Mouse (Mus musculus) mesoderm, embryonic 11.5 days (tissue): ENCODE measurements around the gene Arl5c.
"Not testable (repeated sequence)": the region's sequence is repeated elsewhere in the genome, so short reads cannot be mapped to it uniquely, and the experiment has no call there.

Experiments used
- DNase-seq: peaks from one replicate; pipeline ENCODE4 v3.0.0-alpha.2; 2012; ENCODE audit warnings: low read depth, low spot score

Gene Arl5c

DNA sequence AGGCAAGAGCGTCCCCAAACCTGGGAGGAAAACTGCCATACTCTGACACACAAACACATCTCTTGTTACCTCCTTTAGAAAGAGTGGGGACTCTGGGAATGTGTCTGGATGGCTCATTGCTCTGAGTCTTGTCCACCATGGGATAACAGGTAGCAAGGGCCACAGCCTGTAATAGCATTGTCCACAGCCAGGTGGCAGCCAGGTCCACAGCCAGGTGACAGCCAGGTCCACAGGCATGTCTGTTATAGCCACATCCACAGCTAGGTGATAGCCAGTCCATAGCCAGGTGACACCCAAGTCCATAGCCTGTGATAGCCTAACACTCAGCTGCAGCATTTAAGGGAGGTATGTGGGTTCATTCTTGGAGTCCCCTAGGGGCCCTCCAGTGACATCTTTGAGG, 35.1 kb downstream of the Arl5c start:
- DNase-seq = no peak

DNA sequence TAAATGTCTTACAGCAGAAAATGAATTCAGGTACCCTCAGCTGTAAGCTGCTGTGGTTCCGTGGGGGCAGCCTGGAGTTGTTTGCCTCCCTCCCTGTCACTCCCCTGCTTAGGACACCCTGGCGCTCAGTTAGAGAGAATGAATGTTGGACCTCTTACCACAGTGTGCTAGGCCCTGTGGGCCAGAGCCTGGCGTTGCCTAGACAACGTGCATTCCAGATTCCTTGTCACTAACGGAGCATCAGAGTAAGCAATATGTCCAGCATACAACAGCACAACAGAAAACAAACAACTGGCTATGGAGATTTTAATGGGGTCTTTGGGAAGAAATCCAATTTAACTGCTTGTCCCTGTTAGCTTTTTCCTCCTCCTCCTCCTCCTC, 36.7 kb downstream of the Arl5c start:
- no peak for DNase-seq

DNA sequence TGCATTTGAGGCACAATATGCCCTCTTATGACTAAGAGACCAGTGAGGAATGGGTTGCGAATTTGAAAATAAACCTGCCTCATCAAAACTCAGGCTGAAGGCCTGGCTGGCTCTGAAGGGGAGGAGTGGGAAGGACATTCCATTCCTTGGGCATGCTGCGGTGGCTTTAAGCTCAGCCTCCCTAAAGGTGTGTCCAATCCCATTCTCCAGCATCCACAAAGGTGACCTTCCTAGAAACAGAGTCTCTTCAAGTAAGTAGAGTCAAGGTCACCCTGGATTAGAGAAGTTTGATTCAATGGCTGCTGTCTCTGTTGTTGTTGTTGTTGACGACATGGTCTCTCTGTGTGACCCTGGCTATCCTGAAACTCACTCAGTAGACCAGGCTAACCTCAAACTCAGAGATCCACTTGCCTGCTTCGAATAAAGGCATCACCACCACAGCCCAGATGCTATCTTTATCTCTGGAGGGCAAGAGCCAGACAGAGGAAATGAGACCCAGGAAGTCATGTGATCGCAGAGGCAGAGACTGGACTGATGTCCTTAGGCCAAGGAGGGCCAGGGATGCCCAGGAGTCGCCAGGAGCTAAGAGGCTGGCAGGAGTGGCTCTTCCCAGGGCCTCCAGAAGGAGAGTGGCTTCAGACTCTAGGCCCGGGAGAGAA, 37.2 kb downstream of the Arl5c start:
- DNase-seq = no peak

DNA sequence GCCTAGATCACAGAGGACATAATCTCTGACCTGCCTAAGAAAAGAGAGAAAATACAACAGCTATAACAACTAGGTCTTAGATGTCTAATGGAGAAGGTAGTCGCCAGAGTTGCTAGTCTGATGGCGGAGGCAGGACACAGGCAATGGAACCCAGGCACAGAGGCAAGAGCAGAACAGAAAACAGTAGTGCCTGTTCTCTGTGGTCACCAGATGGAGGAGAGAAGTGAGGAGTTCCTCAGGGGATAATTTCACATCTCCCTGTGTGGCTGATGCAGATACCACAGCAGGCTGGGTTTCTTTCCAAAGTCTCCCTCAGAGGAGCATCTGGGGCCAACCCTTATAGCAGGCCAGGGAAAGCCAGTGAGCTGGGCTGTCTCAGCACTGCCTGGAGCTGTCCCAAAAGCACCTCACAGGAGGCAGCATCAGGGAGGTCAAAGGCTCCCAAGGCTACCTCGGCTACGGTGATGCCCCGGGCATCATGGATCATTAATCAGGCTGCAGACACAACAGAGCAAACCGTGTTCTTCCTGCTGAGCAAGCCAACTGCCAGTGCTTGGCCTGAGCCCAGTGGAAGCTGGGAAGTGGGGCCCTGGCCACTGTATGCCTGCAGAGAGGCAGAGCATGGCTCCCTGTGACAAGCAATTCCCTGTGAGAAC, 38.9 kb downstream of the Arl5c start:
- DNase-seq = peak; percentile 61

DNA sequence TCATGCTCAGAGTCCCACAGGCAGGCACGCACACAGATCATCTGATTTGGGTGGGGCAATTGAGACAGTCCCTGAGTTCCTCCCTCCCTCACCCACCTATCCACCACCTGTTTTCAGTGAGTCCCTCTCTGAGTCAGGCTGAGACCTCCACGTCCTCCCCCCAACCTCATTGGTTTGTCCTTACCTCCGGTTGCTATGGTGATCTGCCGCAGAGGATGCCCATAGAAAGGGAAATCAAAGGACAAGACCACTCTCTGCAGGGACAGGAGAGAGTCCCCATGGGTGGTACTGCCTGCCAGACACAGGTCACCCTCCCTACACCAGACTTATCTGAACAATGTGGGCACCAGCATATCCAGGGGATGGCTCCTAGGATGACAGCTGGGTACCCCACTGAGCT, 40.1 kb downstream of the Arl5c start:
- no peak for DNase-seq

DNA sequence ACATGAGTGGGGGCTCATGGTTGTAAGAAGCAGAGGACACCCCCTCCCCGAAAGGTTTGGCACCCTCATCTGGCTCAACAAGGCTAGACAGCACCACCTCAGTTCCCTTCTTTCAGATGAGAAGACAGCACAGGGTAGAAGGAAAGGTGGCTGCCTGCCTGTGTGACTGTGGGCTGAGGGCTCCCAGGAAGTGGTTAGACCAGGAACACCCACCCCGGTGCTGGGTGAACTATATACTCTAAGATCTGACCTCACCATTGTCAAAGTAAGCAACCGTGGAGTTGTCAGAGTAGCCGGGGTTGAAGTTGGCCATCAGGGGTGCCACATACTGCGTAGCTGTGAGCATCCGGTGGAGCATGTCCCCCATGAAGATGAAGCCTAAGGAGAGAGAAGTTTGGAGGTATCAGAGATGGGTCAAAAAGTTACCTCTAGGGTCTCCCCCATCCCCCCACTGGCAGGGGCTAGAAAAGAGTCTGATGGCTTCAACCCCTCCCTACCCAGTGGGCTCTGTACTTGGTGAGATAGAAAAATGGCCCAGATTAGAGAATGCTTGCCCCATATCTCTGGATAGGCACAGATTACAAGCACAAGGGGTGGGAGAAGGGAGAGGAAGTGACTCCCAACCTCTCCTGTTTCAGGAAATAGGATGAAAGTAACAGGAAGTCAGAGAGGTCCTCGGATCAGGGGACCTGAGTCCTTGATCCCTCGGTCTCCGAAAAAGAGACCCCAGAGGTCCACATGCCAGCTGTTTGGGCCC, 40.7 kb downstream of the Arl5c start:
- DNase-seq = no peak

DNA sequence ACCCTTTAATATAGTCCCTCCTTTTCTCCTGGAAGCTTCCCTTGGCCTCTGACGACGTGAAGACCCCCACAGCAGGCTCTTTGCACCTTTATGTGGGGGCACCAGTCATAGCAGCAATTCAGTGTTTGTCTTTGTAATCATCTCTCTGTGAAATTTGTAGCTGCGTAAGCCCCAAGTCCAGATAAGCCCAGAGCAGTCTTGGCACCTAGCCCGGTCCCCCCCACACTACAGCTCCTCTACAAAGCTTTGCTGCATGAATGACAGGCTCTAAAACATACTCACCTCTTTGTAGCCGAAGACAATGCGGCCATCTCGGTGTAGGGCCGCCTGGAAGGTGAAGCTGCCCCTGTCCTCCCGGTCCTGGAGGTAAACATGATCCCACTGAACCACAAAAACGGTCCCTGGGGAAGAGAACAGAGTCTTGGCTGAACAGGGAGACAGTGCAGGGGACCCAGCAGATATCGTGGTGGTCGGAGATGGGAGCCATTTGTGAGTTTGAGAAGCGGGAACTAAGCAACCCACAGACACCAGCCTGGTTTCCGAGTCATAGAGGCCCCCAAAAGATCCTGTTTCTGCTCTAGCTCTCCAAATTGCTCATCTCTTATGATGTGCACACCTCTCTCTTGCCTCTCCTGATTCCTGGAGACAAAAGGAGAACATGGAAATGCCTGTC, 41.4 kb downstream of the Arl5c start:
- DNase-seq = no peak

DNA sequence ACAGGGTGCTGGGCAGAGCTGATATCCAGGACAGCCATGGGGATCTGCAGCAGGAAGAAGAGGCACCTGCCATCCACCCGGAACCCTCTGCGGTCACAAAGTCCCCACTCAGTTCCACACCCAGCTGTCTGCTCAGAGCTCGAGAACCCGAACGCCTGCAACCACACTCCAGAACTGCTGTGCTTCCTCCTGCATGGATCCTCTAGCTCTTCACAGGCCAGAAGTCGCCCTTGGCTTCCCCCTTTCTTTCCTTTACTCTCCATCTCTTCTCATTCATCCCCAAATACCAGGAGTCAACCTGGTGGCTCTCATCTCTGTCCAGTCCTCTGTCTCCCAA, 42.1 kb downstream of the Arl5c start:
- no peak for DNase-seq

DNA sequence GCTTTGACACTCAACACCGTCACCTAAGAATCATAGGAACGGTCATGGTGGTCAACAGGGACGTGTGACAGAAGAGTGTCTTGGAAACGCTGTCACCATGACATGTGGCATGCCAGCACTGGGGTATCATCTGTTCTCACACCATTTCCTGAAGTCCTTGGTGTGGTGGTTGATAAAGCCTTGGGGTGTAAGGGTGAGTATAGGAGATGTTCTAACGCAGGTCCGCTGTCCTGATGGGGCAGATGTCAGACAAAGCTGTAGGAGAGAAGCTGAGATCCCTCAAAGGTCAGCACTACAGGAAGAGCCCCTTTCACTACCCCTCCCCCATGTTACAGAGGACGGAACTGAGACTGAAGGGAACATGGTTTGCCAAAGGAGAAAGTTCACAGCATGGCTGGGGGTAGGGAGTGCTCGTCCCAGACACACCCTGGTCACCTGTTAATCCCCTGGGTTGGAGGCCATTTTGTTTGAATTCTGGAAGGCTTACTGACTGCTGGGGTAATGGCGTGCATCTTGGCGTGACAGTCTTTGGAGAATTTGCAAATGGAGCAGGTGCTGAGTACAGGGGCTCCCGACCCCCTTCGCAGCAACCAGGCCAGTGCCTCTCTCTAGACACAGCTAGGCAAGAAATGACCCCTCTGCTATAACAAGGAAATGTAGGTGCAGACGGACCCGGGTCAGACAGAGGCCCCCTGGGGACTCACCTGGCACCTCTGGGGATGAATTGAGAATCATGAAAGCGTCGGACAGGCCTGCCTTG, 42.6 kb downstream of the Arl5c start:
- no peak for DNase-seq

DNA sequence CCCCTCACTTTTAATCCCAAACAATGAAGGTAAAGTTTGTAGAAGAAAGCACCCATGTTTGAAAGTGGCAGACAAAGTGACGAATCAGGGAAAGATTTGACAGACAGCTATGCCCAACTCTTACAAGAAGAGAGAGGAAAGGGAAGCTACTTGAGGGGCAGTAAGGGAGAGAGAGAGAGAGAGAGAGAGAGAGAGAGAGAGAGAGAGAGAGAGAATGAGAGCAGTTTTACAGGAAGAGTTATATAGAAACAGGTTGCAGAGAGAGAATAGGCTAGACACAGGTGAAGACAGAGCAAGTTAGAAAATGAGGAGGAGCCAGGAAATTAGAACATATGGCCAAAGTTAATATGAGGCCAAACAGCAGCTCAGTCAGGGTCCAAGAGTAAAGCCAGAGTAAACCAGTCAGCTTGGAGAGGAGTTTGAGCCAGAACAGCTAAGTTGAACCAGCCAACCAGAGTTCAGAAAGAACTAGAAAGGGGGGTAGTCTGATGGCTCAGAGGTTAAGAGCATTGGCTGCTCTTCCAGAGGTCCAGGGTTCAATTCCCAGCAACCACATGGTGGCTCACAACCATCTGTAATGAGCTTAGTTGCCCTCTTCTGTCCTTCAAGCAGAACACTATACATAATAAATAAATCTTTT, 43.5 kb downstream of the Arl5c start:
- no peak for DNase-seq

DNA sequence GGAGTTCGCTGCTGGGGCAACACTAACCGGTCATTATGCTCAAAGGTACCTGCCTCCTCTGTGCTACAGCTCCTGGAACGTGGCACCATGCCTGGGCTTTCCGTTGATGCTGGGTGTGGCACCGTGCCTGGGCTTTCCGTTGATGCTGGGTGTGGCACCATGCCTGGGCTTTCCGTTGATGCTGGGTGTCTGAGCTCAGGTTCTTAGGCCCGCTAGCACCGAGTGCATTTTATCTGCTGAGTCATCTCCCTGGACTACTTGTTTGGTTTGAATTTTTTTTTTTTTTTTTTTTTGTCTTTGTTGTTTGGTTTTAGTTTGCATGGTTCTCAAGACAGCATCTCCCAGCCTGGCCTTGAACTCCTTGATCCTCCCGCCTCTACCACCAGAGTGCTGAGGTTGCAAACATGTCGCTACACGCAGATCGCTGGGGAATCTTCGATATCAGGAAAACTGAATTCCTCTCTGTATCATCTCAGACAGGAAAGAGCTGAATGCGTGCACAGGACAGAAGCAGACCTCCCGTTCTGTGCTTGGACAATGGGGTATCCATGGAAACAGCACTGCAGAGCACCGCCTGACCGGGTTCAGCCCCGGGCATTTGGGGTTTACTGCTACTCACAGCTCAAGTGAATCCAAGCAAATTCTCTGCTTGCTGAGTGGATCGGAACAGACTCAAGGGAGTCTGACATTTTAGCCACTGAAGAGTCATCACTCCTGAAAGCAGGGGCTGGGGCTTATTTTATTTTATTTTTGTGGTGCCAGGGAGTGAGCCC, 46.1 kb downstream of the Arl5c start:
- peak; percentile 75 for DNase-seq

DNA sequence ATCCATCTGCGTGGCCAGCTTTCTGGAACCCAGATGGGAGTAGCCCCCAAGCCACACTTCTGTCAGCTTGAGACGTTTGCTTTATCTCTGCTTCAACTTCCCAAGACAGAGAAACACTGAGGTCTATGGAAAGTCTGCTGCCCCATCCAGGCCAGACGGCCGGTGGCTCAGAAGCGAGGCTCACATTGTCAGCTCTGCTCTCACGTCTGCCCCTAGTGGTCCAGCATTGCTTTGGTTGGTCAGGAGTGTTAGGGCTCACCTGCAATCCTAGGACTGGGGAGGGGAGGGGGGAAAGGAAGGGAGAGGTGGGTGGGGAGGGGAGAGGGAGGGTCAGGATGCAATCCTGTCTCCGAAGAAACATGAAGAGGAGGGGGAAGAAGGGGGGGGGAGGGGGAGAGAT, 48.6 kb downstream of the Arl5c start:
- DNase-seq = peak; percentile 56

DNA sequence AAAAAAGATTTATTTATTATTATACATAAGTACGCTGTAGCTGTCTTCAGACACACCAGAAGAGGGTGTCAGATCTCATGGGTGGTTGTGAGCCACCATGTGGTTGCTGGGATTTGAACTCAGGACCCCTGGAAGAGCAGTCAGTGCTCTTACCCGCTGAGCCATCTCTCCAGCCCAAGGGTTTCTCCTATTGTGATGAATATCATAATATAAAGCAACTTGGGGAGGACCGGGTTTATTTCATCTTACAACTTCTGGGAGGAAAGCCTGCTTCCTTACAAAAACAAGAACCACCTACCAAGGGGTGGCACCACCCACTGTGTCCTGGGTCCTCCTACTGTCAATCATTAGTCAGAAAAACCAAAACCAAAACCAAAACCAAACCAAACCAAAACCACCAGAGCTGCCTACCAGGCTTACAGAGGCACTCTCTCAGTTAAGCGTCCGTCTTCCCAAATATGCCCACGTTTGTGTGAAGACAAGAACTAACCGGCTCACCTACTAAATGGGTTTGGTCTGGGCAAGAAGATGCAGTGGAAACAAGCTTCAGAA, 50.2 kb downstream of the Arl5c start:
- not testable (repeated sequence) for DNase-seq

DNA sequence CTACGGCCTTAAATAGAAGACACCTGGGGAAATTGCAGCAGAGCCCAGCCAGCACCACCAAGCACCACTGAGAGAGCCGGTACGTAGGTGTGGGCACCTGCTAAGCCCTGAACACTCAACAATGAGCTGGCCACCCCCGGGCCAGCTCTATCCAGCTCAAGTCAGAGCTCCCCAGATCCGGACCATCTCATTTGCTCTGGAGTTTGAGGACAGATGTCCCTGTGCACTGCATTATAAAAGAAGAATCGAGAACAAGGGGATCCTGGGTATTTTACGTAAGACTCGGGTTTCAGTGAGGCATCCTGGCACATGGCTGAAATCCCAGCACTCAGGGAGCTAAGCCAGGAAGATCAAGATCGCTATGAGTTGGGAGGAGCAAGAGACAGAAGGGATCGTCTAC, 51.0 kb downstream of the Arl5c start:
- no peak for DNase-seq

DNA sequence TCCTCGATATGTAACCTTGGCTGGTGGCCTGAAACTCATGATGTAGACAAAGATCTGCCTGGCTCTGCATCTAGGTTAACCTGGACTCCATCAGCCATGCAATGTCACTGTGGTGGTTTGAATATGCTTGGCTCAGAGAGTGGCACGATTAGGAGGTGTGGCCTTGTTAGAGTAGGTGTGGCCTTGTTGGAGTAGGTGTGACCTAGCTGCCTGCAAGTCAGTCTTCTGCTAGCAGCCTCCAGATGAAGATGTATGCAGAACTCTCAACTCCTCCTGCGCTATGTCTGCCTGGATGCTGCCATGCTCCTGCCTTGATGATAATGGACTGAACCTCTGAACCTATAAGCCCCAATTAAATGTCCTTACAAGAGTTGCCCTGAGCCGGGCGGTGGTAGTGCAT, 52.7 kb downstream of the Arl5c start:
- DNase-seq = no peak

DNA sequence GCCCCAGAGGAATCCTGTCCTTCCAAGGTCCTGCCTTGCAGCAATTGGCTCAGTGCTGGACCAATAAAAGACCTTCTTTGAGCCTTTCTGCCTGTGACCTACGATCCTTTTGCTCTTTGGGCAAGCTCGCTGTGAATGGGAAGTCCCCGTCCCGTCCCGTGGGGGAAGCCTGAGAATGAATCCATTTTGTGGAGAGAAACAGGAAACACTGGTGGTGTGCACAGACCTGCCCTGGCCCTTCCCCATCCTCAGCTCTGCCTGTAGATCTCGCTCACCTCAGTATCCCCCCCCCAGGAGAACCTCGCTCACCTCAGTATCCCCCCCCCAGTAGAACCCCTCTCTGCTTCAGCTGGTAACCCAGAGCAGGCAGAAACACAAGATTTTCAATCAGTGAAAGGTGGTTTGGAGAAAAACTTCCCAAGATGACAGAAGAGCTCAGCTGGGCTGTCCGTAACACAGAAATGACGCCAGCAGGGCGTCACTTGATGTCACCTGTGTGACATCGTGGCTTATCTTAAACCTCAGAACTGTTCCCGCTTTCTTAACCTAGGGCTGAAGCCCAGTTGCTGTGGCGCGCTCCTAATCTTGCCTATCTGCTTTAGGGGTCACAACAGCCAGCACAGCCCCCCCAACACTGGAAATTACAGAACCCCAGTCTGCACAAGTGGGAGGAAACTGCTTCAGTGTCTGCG, 53.4 kb downstream of the Arl5c start:
- DNase-seq = no peak
